Mouse (Mus musculus): Measurements from ENCODE around the gene Mdm2. TPM values are rescaled to one million over a fixed set of nuclear protein-coding genes. Genes with fewer than 3 reads are reported as not detected.

The Mdm2 gene
- total and polyA plus RNA-seq, 3 experiments, result 35.3 to 601 (median 42.2) TPM

DNA sequence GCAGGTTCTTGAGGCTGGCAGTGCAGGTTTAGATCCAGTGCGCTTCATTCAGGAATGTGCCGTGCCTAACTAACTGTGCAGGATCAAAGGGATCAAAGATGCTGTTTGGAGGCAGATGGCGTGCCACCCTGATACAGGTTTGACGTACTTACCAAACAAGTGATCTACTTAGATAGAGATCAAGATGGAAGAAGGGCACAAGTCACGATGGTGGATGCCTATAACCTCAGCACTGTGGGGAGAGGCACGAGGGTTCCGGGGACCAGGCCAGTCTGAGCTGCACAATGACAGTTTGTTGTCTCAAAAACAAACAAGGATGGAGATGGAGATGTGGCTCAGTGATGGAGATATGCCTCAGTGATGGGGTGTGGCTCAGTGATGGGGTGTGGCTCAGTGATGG is 59.8 kb downstream of the Mdm2 start:
- DNase-seq (ENCODE audit: low read depth, low spot score), result no peak
- Histone ChIP-seq H3K79me2 (ENCODE audit: control insufficient read depth, insufficient read depth, low read length, poor library complexity) (no peaks in the 10 kb centered on the region), H3K9ac (ENCODE audit: control insufficient read depth, low read depth, low read length, poor library complexity, severe bottlenecking) (no peak overlapping the region), H3K4me1 (ENCODE audit: control insufficient read depth in 1 of 2, insufficient read depth in 2 of 2, low read length in 2 of 2) (no peaks in the 10 kb centered on the region), H3K4me3 (ENCODE audit: control insufficient read depth in 1 of 2, insufficient read depth in 1 of 2, low read depth in 2 of 2, low read length in 2 of 2) (no peak overlapping the region), H3K9me3 (replicated peaks; ENCODE audit: insufficient read depth, low read length) (no peaks in the 10 kb centered on the region), H3K27me3 (ENCODE audit: control insufficient read depth in 1 of 2, insufficient read depth in 2 of 2, low read length in 2 of 2) (no peaks in the 10 kb centered on the region; a peak in 1 of 4 replicates), H3K27ac (ENCODE audit: control insufficient read depth, low read depth, low read length) (no peak overlapping the region), H3K36me3 (ENCODE audit: control insufficient read depth in 1 of 2, insufficient read depth in 2 of 2, low read length in 2 of 2) (no peaks in the 10 kb centered on the region)
- TF ChIP-seq TBP (IDR thresholded peaks at IDR 0.05; ENCODE audit: low read depth, low read length) (no peak), POLR2AphosphoS5 (IDR thresholded peaks at IDR 0.05; ENCODE audit: borderline replicate concordance, low read depth, low read length) (no peak), BHLHE40 (IDR thresholded peaks at IDR 0.05; ENCODE audit: borderline replicate concordance, low read depth, low read length) (no peak), MAX (IDR thresholded peaks at IDR 0.05; ENCODE audit: low read length) (no peak), MYB (IDR thresholded peaks at IDR 0.05; ENCODE audit: low read depth, low read length) (no peak), E2F4 (IDR thresholded peaks at IDR 0.05; ENCODE audit: borderline replicate concordance, low read depth, low read length) (no peak)

DNA sequence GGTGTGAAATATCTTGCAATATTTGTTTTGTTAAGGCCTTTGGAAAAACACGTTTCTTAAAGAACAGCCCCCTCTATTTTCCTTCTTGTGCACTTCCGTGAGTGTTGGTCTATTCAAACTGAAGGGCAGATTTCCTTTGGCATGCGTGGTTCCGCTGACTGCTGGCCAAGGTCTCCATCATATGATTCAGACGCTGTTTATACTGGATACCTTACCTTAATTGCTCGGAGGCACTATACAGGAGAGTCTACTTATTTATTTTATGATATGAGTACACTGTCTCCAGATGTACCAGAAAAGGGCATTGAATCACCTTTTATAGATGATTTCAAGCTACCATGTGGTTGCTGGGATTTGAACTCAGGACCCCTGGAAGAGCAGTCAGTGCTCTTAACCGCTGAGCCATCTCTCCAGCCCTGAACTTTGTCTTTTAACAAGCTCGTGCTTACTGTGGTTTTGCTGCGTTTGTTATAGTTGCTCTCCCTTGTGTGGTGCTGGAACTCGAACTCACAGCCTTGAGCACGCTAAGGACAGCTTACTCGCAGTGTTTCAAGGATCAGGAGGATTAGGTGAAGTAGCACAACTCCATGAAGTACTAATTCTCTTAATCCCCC is 60.4 kb downstream of the Mdm2 start:
- Histone ChIP-seq H3K36me3 (ENCODE audit: control insufficient read depth in 1 of 2, insufficient read depth in 2 of 2, low read length in 2 of 2) (no peaks in the 10 kb centered on the region), H3K9ac (ENCODE audit: control insufficient read depth, low read depth, low read length, poor library complexity, severe bottlenecking) (no peak overlapping the region), H3K79me2 (ENCODE audit: control insufficient read depth, insufficient read depth, low read length, poor library complexity) (no peaks in the 10 kb centered on the region), H3K4me3 (ENCODE audit: control insufficient read depth in 1 of 2, insufficient read depth in 1 of 2, low read depth in 2 of 2, low read length in 2 of 2) (no peak overlapping the region), H3K4me1 (ENCODE audit: control insufficient read depth in 1 of 2, insufficient read depth in 2 of 2, low read length in 2 of 2) (no peaks in the 10 kb centered on the region), H3K27me3 (ENCODE audit: control insufficient read depth in 1 of 2, insufficient read depth in 2 of 2, low read length in 2 of 2) (no peaks in the 10 kb centered on the region; a peak in 1 of 4 replicates), H3K9me3 (replicated peaks; ENCODE audit: insufficient read depth, low read length) (no peaks in the 10 kb centered on the region), H3K27ac (ENCODE audit: control insufficient read depth, low read depth, low read length) (no peak overlapping the region)
- no peak for DNase-seq (ENCODE audit: low read depth, low spot score)
- no peak for TF ChIP-seq EP300 (IDR thresholded peaks at IDR 0.05; ENCODE audit: low read depth in 1 of 2, low read length in 2 of 2)
- TF ChIP-seq USF2 (IDR thresholded peaks at IDR 0.05; ENCODE audit: borderline replicate concordance in 1 of 2, insufficient read depth in 1 of 2, low read depth in 1 of 2, low read length in 2 of 2), result no peak
- TF ChIP-seq NRF1 (IDR thresholded peaks at IDR 0.05; ENCODE audit: insufficient read depth, low read depth, low read length, poor library complexity, severe bottlenecking), result no peak
- no peak for TF ChIP-seq ZMIZ1 (IDR thresholded peaks at IDR 0.05; ENCODE audit: low read depth, low read length)
- TF ChIP-seq MYB (IDR thresholded peaks at IDR 0.05; ENCODE audit: low read depth, low read length), result no peak
- no peak for TF ChIP-seq MEF2A (IDR thresholded peaks at IDR 0.05; ENCODE audit: extremely low read depth, insufficient replicate concordance, low read depth, low read length, poor library complexity, severe bottlenecking)
- no peak for TF ChIP-seq GATA1 (IDR thresholded peaks at IDR 0.05; ENCODE audit: low read depth, low read length)
- no peak for TF ChIP-seq RCOR1 (IDR thresholded peaks at IDR 0.05; ENCODE audit: low read depth, low read length)
- no peak for TF ChIP-seq MAFK (IDR thresholded peaks at IDR 0.05; ENCODE audit: borderline replicate concordance, low read depth, low read length)
- TF ChIP-seq POLR2AphosphoS2 (IDR thresholded peaks at IDR 0.05; ENCODE audit: low read length), result no peak
- no peak for TF ChIP-seq ELF1 (IDR thresholded peaks at IDR 0.05; ENCODE audit: low read depth, low read length)
- no peak for TF ChIP-seq JUND (IDR thresholded peaks at IDR 0.05; ENCODE audit: low read depth, low read length)
